Mouse (Mus musculus) liver, postnatal 0 days (tissue): ENCODE results near the gene Pcbp3.

Source experiments
- CTCF ChIP-seq: sonication (generic); IDR thresholded peaks from 2 replicates; pipeline ENCODE4 v1.5.1; 2016; ENCODE audit warnings: antibody characterized with exemption, low read depth
- EP300 ChIP-seq: IDR thresholded peaks from 2 replicates; pipeline ENCODE4 v1.6.1; 2016; ENCODE audit warnings: antibody characterized with exemption, low read depth, mild to moderate bottlenecking

- TF ChIP-seq CTCF (no peak), EP300 (no peak)
Observed at GRCm38 (mm10) chr10:76725097-76725496, 236.6 kb downstream of the Pcbp3 start.
